Mouse (Mus musculus) spleen, adult 2 months (tissue): ENCODE data around the gene Lclat1.

Source experiments
- CTCF ChIP-seq: fragments of 200-500 bp; IDR thresholded peaks from 2 replicates; pipeline ENCODE4 v1.5.1; 2011; ENCODE audit warnings: mild to moderate bottlenecking, inconsistent platforms; ENCODE audit not compliant: insufficient read depth, insufficient read length, insufficient replicate concordance; ENCODE audit errors: extremely low read depth
- POLR2A ChIP-seq: fragments of 200-500 bp; IDR thresholded peaks from 2 replicates; pipeline ENCODE4 v1.6.1; 2011; ENCODE audit warnings: low read depth, low read length, inconsistent platforms

DNA sequence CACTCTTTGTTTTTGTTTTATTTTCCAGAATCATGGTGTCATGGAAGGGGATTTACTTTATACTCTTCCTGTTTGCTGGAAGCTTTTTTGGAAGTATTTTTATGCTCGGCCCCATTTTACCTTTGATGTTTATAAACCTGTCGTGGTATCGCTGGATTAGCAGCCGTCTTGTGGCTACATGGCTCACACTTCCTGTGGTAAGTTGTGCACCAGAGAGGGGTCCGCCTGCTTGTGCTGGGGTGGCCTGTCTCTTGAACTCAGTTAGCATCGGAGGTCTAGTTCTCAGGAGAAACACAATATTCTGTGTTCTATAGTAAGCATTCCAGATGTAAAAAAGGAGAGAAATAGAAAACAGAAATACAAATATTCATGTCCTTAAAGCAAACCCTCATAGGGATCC, 54.0 kb downstream of the Lclat1 start:
- TF ChIP-seq POLR2A: no peak
- TF ChIP-seq CTCF: no peak
